Mouse (Mus musculus) adrenal gland, adult (tissue): Measurements from ENCODE around the gene Cox8a.
A peak's percentile ranks its signal among the peaks of the same experiment; 100 is the strongest.

Experiments used
- DNase-seq, 2 experiments: peaks; one replicate each; pipeline ENCODE4 v3.0.0; 2022 to 2023; ENCODE audit warnings: low spot score in 1 of 2; ENCODE audit not compliant: inconsistent age in 2 of 2

The Cox8a gene

DNA sequence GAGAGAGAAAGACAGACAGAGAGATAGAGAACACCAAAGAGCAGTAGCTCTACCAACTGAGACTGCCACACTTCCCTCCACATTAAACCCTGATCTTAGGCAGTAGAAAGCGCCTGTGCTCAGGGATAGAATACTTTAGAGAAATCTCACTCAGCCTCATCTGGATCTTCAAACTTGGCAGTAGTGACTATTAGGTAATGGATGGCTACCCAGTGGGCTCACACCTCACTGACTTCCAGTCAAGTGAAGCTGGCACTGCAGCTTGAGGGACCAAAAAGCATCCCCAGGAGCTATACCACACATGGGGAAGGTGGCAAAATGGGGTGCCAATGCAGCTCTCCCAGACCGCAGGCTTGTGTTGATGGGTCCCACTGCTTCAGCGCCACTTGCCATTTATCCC is 6.8 kb upstream of the Cox8a start:
- DNase-seq, result no peak

DNA sequence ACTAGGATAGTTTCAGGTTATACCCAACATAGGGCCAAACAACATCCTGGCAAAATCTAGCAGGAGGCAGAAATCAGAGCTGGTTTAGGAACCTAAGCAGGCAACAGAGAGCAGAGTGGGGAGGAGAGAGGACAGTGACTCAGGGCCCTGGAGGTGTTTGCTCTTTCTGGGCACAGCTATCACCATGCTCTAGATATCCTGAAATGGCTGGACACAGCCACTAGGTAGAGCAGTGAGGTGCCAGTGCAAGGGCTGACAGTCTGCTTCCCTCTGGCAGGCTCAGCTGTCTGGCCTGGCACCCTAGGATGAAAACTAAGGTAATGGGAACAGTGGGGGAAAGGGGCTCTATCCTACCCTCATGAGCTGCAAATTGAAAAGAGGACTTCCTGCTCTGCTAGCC is 6.1 kb upstream of the Cox8a start:
- no peak for DNase-seq

DNA sequence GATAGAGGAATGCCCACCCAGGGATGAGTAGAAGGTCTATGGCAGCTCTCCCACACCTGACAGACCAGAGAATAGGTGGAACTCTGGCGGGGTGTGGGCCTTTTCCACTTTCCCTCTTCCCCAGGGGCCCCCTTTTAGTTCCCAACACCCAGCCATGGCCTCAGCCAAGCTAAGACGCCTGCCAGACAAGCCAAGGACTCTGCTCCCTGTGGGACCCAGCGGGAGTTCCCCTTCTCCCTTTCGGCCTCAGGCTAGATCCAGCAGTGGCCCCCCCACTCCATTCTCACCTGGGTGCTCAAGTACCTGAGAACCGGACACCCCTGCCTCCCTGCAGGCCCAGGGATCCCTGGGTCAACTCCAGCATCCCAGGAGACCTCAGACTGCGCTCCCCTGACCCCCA is 4.8 kb upstream of the Cox8a start:
- peak in 1 of 2 experiments; percentile 45 for DNase-seq

DNA sequence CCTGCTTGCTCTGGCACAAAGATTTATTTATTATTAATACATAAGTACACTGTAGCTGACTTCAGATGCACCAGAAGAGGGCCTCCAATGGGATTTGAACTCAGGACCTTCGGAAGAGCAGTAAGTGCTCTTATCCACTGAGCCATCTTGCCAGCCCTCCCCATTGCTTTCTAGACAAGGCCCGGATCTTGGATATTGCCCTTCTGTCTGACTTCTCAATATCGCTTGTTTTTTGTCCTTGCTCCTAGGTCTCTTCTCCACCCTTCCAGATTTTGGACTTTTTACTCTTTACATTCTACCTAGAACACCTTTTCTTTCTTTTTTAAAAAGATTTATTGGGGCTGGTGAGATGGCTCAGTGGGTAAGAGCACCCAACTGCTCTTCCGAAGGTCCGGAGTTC is 1.3 kb upstream of the Cox8a start:
- no peak for DNase-seq

DNA sequence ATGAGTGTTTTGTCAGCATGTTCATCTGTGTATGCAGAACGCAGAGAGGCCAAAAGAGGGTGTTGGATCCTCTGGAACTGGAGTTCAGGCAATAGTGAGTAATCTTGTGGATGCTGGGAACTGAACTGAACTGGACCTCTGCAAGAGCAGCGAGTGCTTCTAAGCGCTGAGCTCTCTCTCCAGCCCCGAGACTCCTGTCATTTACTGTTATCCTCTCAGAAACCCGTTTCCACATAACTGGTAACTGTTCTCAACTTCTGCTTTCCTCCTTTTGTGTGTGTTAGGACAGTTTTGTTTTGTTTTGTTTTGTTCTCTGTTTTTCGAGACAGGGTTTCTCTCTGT is 481 bp upstream of the Cox8a start:
- no peak for DNase-seq

DNA sequence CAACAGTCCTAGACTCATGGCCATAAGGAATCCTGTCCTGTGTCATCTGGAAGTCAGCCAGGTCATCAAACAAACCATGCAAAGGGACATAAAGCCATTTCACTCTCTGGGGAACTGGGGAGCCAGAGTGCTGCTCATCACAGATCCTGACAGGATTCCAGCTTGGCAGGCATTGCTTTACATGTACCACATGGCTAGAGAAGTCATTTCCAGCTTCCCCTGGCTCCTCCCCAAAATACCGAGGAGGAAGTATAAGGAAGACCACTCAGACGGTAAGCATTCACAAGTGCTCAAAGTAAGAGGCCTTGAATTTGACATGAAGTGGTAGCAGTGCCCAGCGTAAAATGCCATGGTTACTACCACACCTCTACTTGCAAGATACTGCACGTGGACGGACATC is 2.9 kb downstream of the Cox8a start:
- DNase-seq, result peak; percentile 26 to 65

DNA sequence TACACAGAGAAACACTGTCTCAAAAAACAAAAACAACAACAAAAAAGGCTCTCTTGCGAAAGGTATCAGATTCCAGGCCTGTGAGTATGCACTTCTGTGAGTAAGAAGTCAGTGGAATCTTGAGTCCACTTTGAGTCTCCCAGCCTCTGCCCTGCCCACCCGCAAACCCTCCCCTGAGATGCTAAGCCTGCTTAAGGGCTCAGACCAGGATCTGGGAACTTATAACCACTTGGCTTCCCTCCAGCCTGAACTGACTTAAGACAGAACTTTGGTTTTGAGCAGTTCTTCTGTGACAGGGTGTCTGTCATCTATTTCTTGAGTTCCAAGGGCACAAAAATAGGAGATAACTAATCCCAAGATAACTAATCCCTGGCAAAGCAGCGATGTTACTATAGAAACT is 4.4 kb downstream of the Cox8a start:
- DNase-seq, result no peak

- no peak for DNase-seq
Observed at GRCm38 (mm10) chr19:7212216-7212615, 5.2 kb downstream of the Cox8a start.

DNA sequence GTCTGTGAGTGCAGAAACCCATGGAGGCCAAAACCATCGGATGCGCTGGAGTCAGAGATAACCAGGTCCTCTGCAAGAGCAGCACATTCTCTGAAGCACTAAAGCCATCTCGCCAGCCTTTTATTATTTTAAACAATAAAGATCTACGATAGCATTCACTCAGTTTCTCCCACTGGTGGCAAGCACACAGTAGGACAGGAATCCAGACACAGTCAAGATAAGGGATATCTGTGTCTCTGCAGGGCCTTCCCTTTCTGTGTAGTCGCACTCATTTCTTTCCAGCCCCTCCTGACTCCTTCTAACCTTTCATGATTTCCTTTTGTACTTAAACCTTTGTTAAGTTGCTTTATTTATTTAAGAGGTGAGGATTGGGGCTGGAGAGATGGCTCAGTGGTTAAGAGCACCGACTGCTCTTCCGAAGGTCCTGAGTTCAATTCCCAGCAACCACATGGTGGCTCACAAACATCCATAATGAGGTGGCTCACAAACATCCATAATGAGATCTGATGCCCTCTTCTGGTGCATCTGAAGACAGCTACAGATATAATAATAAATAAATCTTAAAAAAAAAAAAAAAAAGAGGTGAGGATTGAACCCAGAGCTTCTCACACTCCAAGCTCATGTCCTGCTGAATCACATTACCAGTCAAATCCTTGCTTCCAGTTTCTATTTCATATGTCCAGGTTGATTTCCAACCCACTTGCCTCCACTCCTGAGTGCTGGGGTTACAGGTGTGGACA is 7.3 kb downstream of the Cox8a start:
- no peak for DNase-seq

DNA sequence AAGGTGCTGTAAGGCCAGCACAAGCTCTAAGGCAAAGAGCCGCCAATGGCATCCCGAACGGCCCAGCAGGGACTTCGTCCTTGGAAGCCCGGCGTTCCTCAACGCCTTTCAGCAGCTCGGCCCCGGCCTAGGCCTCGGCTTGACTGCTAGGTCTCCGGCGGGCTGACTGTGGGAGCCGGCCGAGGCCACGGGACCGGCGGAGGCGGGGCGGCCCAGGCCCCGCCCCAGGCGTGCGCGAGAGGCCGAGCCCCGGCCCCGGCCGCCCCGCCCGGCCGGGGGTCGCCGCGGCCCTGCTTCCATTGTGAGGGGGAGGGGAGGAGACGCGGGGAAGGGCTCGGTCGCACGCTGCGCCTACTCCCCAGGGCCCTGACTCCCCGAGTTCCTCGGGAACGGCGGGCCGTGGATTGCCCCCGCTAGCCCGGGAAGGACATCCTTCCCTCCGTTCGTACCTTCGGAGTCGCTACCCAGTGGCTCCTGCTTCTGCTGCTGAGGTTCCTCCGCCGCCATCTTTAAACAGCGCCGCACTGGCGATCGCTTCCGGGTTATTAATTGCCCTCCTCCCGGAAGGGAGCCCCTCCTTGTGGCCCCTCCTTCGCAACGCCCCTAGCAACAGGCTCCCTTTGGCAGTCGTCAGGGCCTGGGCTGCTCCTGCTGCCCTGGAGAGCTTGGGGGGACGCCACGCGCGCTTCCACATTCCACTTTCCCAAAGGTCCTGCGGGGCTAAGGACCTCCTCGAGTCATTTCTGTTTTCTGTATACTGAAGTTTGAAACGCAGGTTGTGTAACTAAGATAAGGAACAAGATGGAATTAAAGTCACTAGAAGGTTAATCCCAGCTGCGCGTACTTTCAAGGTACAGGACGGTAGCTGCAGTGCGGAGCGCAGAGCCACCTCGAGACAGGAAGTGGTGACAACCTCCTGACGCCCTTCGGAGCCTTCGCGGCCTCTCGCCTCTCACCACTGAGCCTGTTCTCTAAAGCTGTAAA is 11.4 kb downstream of the Cox8a start, which contains the start of gene Otub1:
Gene Otub1 (minus strand): TSS at position 564 of the 984 bp plus-strand sequence.
- peak; percentile 96 to 98 for DNase-seq

DNA sequence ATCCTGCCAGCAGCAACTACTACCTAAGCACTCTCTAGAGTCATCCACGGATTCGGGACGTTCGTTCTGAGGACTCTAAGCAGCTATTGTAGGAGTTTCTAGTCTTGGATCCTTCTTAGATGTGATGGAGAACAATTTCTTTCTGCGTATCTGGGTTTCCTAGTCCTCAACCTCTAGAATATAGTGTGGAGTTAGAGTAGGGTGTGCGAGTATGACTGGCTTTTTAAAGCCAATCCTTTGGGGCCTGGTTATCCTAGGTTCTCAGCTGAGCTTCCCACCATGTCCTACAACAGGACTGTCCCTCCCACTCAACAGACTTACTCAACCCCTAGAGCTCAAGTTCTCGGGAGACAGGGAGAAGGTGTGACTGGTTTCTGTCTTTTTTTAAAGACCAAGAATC is 12.1 kb downstream of the Cox8a start:
- DNase-seq, result peak in 1 of 2 experiments; percentile 9

DNA sequence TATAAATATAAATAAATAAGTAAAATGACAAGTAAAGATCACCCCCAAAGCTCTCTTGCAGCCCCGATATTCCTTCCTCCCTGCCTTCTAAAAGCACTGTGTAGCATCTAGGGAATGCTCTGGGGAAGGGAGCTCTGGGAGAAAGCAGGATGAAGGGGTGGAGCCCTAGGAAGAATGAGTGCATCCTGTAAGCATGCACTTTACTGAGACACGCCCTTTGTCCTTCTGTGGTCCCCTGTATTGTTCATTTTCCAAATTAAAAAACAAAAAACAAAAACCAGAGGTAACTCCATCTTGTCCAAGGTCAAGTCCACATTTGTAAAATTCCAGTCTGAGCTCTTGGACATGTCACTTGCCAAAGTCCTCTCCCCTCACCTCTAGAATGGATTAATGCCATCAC is 12.5 kb downstream of the Cox8a start:
- peak in 1 of 2 experiments; percentile 52 for DNase-seq

- peak; percentile 55 to 78 for DNase-seq
Observed at GRCm38 (mm10) chr19:7200427-7200826, 17.0 kb downstream of the Cox8a start.

DNA sequence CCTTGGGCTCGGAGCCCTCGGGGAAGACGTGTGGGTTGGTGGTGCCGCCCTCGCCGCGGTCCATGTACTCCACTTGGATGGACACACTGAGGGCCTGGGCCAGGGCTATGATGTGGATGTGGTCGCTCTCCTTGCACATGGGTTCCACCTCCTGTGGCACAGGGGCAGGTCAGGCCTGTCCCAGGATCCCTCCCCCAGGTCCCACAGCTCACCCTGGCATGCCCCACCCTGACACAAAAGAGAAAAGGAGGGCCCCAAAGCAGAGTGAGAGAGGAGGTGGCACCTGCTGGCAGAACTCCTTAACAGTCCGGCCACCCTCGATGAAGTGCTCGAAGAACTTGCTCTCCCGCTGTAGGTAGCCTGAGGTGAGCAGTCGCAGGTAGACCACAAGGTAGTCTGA is 18.3 kb downstream of the Cox8a start:
- peak in 1 of 2 experiments; percentile 27 for DNase-seq

- DNase-seq, result peak in 1 of 2 experiments; percentile 67
Observed at GRCm38 (mm10) chr19:7197445-7197844, 20.0 kb downstream of the Cox8a start.

- peak; percentile 69 to 84 for DNase-seq
Observed at GRCm38 (mm10) chr19:7196741-7197270, 20.6 kb downstream of the Cox8a start.

DNA sequence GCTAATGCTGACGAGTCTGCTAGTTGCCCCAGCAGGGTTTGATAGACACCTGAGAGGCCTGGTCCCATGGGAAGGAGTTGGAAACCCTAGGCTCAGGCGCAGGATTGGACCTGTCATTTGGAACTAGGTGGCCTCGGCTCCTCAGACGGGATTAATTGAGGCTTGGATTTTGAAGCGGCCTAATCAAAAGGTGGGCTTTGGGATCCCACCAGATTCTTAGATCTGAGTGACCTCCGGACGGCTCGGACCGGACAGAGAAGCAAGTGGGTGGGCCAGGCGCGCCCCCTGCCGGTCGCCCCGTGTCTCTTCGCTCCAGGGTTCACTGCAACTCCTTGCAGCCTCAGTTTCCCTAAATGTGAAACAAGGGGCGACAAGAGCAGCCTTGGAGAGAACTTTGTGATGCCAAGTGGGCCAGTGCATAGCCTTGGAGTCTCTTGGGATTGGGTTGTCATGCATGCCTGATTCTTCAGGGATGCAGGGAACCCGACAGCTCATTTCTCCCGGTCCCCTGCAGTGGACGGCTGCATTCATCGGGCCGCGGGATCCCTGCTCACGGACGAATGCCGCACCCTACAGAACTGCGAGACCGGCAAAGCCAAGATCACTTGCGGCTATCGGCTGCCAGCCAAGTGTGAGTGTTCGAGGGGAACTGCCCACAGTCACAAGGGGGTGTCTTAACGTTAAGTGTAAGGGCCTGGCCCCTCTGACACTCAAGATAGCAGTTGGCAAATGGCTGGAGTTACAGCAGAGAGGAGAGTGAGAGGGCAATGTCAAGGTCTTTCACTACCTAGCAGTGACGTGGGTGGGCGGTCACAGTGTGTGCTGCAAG is 21.3 kb downstream of the Cox8a start:
- peak; percentile 80 to 91 for DNase-seq

GRCm38 (mm10) chr19:7192561-7192967 is 24.9 kb downstream of the Cox8a start:
- no peak for DNase-seq

DNA sequence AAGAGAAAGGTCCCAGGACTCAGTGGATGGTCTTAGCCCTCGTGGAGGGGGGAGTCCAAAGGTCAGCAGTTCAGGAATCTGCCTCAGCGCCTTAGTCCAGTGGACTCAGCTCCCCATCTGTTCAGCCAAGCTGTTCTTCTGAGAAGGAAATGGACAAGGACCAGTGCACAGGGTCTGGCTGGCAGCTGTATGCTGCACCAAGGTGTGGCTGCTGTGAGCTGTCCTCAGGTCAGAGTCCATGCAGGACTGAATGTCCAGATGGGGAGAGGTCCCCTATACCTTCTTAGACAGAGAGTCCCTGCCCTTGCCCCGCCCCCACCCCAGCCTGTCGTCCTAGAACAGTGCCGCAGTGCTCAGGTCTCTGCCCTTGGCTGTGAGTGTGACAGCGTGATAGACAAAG is 25.8 kb downstream of the Cox8a start:
- DNase-seq, result no peak

DNA sequence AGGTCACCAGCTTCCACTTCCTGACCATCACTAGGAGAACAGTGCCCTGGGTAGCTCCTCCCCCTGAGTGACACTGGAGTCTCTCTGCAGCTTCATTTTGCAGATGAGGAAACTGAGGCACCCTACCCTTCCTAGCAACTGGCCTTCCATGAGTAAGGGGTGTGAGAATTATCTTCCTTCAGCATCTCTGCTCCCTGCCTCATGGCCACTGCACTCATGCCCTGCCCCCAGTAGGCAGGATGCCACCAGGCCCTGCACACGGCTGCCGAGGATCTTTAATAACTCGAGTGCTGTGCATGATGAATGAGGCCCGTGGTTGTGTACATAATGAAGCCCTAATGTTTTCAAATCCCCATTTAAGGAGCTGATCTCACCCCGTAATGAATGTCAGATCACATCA is 26.4 kb downstream of the Cox8a start:
- no peak for DNase-seq

- peak in 1 of 2 experiments; percentile 5 for DNase-seq
Observed at GRCm38 (mm10) chr19:7189026-7189425, 28.4 kb downstream of the Cox8a start.
